ENCODE assay signal across 32 mouse cellular contexts in the genomic region with DNA sequence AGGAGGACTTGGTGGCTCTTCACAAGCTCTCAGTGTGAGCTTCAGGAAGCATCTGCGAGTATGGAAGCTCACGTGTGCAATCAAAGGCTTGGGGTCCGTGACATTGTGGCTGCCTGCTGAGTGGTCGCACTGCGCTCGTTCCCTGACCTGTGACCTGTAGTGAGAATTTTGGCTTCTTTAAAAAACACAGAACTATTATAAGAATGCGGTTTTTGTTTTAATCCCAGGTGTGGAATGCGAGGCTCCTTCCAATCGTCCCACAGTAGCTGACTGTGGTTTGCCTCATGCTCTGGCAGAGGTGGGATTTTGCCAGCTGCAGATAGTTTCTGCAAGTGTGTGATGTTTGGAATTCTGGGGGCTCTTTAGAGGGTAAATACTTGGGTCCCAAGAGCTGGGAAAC. TPM values are rescaled to one million over a fixed set of nuclear protein-coding genes. Genes with fewer than 3 reads are reported as not detected.
DNase-seq lines count a peak whose midpoint lies in the region; ATAC-seq and TF ChIP-seq lines count a peak whose summit lies in the region.
"Had no signal": no experiment of that assay in that cellular context is flagged by ENCODE, and none has a peak within 500 bp of the region (broad histone marks: within the 10 kb centered on the region; RNA-seq: fewer than 3 reads in every experiment).

No protein-coding gene starts in this region.

- no peaks in the 10 kb centered on the region for H3K36me3 ChIP-seq in liver, adult 2 months (ENCODE audit: control insufficient read depth, insufficient read depth, low read length)
- H3K36me3 ChIP-seq in liver, embryonic 14.5 days (replicated peaks; ENCODE audit: control insufficient read depth, insufficient read depth, low read depth) = no peaks in the 10 kb centered on the region
- H3K36me3 ChIP-seq in myocyte (ENCODE audit: control insufficient read depth, insufficient read depth) = no peaks in the 10 kb centered on the region
- H3K36me3 ChIP-seq: embryonic facial prominence, embryonic 12.5 days; forebrain, embryonic 15.5 days; G1E; heart, embryonic 13.5 days; hindbrain, embryonic 15.5 days; limb, embryonic 12.5 days; midbrain, embryonic 10.5 days; midbrain, embryonic 15.5 days had no signal

- DNase-seq in liver, adult 2 months (ENCODE audit: extremely low read depth, low read depth, low spot score) = no peak
- no peak for DNase-seq in liver
- no peak for DNase-seq in liver, embryonic 14.5 days (ENCODE audit: low read depth in 3 of 3, low spot score in 3 of 3)
- no peak for DNase-seq in lung, adult 2 months
- no peak for DNase-seq in frontal cortex, postnatal 25 days (ENCODE audit: low spot score in 2 of 2)
- DNase-seq in layer of hippocampus, postnatal 10 days (ENCODE audit: low spot score in 2 of 2) = no peak
- DNase-seq: adrenal gland, postnatal 14 days; cerebellum, adult 11-12 months; cerebellum, adult 9-11 months; embryo, embryonic 11 days; gastrocnemius, postnatal 10 days; heart, postnatal 10 days; kidney, adult 18-20 months; kidney, postnatal 36 days; lung, embryonic 14.5 days; lung, postnatal 14 days; right cerebral cortex, postnatal 25 days; spleen, adult 18-20 months; thymus, postnatal 14 days had no signal

- H3K4me2 ChIP-seq in liver, embryonic 14.5 days (ENCODE audit: low read depth) = peak overlapping the region; percentile 81; the same call in 1 of the 2 replicates
- H3K4me2 ChIP-seq in myocyte (ENCODE audit: low read depth) = peak overlapping the region; percentile 38
- H3K4me2 ChIP-seq: embryonic facial prominence, embryonic 12.5 days; forebrain, embryonic 15.5 days; heart, embryonic 13.5 days; hindbrain, embryonic 15.5 days; limb, embryonic 12.5 days; lung, embryonic 14.5 days; midbrain, embryonic 15.5 days had no signal

- TF ChIP-seq EP300 in liver, embryonic 14.5 days (IDR thresholded peaks at IDR 0.05; ENCODE audit: low read depth) = no peak

- H3K9ac ChIP-seq in liver, adult 2 months (ENCODE audit: low read depth, low read length) = no peak overlapping the region
- H3K9ac ChIP-seq in liver, embryonic 14.5 days (replicated peaks) = peak overlapping the region; percentile 46
- H3K9ac ChIP-seq: embryonic facial prominence, embryonic 12.5 days; forebrain, embryonic 15.5 days; heart, embryonic 13.5 days; hindbrain, embryonic 15.5 days; limb, embryonic 12.5 days; lung, embryonic 14.5 days; midbrain, embryonic 15.5 days had no signal

- H3K79me2 ChIP-seq in liver, adult 2 months (ENCODE audit: control insufficient read depth, insufficient read depth, low read length) = no peaks in the 10 kb centered on the region
- H3K79me2 ChIP-seq in myocyte (ENCODE audit: control insufficient read depth, insufficient read depth) = no peaks in the 10 kb centered on the region

- no peak overlapping the region for H3K4me3 ChIP-seq in liver, adult 2 months (ENCODE audit: insufficient read depth, low read depth, low read length)
- no peak overlapping the region for H3K4me3 ChIP-seq in brown adipose tissue, adult 24 weeks (ENCODE audit: insufficient read depth, low read depth, low read length)
- no peak overlapping the region for H3K4me3 ChIP-seq in liver, embryonic 14.5 days (ENCODE audit: insufficient read depth in 1 of 2, low read depth in 2 of 2, low read length in 2 of 2)
- H3K4me3 ChIP-seq in myocyte = no peak overlapping the region
- H3K4me3 ChIP-seq in lung, adult 2 months (replicated peaks; ENCODE audit: extremely low read depth, low read depth, low read length) = no peak overlapping the region
- H3K4me3 ChIP-seq: embryonic facial prominence, embryonic 12.5 days; forebrain, embryonic 15.5 days; heart, embryonic 13.5 days; hindbrain, embryonic 15.5 days; layer of hippocampus, adult 2 months; left cerebral cortex, adult 2 months; limb, embryonic 12.5 days; midbrain, embryonic 10.5 days; midbrain, embryonic 15.5 days had no signal

- no peaks in the 10 kb centered on the region for H3K27me3 ChIP-seq in liver, adult 2 months (ENCODE audit: control insufficient read depth, insufficient read depth, low read length)
- 0 out of 2 replicates have a peak, but pooled peaks cover 2% of the 10 kb centered on the region for H3K27me3 ChIP-seq in liver, embryonic 14.5 days (ENCODE audit: control insufficient read depth, insufficient read depth, low read length)
- no peaks in the 10 kb centered on the region for H3K27me3 ChIP-seq in myocyte (ENCODE audit: control insufficient read depth, insufficient read depth, insufficient read length)
- H3K27me3 ChIP-seq: embryonic facial prominence, embryonic 12.5 days; forebrain, embryonic 15.5 days; heart, embryonic 13.5 days; hindbrain, embryonic 15.5 days; limb, embryonic 12.5 days; midbrain, embryonic 15.5 days; Patski had no signal

- no peaks in the 10 kb centered on the region for H3K9me3 ChIP-seq in liver, embryonic 14.5 days (ENCODE audit: control insufficient read depth, low read length)
- H3K9me3 ChIP-seq: embryonic facial prominence, embryonic 12.5 days; forebrain, embryonic 15.5 days; G1E; heart, embryonic 13.5 days; hindbrain, embryonic 15.5 days; limb, embryonic 12.5 days; midbrain, embryonic 10.5 days; midbrain, embryonic 15.5 days had no signal

- no peak overlapping the region for H3ac ChIP-seq in myocyte (ENCODE audit: control insufficient read depth, insufficient read length)

- peaks cover 16% of the 10 kb centered on the region for H3K4me1 ChIP-seq in liver, adult 2 months (ENCODE audit: control insufficient read depth, insufficient read depth, low read length)
- H3K4me1 ChIP-seq in brown adipose tissue, adult 24 weeks (ENCODE audit: control insufficient read depth, insufficient read depth, insufficient read length, low read length) = peaks cover 42% of the 10 kb centered on the region
- peaks cover 53 to 54% of the 10 kb centered on the region in 2 experiments for H3K4me1 ChIP-seq in liver, embryonic 14.5 days (replicated peaks; ENCODE audit: control insufficient read depth in 2 of 2, insufficient read depth in 2 of 2, low read length in 1 of 2)
- H3K4me1 ChIP-seq in lung, adult 2 months (ENCODE audit: control insufficient read depth, insufficient read depth, low read length) = peaks cover 7% of the 10 kb centered on the region; the same call in 1 of the 2 replicates
- H3K4me1 ChIP-seq: embryonic facial prominence, embryonic 12.5 days; forebrain, embryonic 15.5 days; hindbrain, embryonic 15.5 days; limb, embryonic 12.5 days; midbrain, embryonic 15.5 days had no signal

- TF ChIP-seq CTCF in liver, adult 2 months (IDR thresholded peaks at IDR 0.05; ENCODE audit: low read depth, low read length) = no peak
- TF ChIP-seq CTCF in liver, embryonic 14.5 days (IDR thresholded peaks at IDR 0.05; ENCODE audit: low read depth) = no peak
- TF ChIP-seq CTCF in lung, adult 2 months (IDR thresholded peaks at IDR 0.05; ENCODE audit: insufficient read depth, low read length) = no peak

- no peak for TF ChIP-seq POLR2A in liver, adult 2 months (IDR thresholded peaks at IDR 0.05; ENCODE audit: extremely low read depth, insufficient read depth, low read length)
- no peak for TF ChIP-seq POLR2A in myocyte (IDR thresholded peaks at IDR 0.05; ENCODE audit: insufficient read length, low read depth)
- no peak for TF ChIP-seq POLR2A in lung, adult 2 months (IDR thresholded peaks at IDR 0.05; ENCODE audit: borderline replicate concordance, extremely low read depth, low read depth, low read length)

- peak overlapping the region; percentile 68 for H3K27ac ChIP-seq in liver, adult 2 months (replicated peaks; ENCODE audit: insufficient read depth, low read depth, low read length)
- H3K27ac ChIP-seq in brown adipose tissue, adult 24 weeks (replicated peaks; ENCODE audit: low read depth, low read length) = peak overlapping the region; percentile 98
- H3K27ac ChIP-seq in liver, embryonic 14.5 days = peak overlapping the region; percentile 50
- H3K27ac ChIP-seq: embryonic facial prominence, embryonic 12.5 days; forebrain, embryonic 15.5 days; hindbrain, embryonic 15.5 days; layer of hippocampus, adult 2 months; left cerebral cortex, adult 2 months; limb, embryonic 12.5 days; midbrain, embryonic 10.5 days; midbrain, embryonic 15.5 days had no signal

- WGBS in liver, adult 2 months = 92% methylated on average over 9 of the region's 9 CpGs
- 85% methylated on average over 9 of the region's 9 CpGs for WGBS in liver, embryonic 14.5 days (ENCODE audit: insufficient replicate concordance)
- 67% methylated on average over 9 of the region's 9 CpGs for WGBS in lung, adult 2 months

- no peak for ATAC-seq in liver, embryonic 14.5 days (ENCODE audit: insufficient read depth)
- ATAC-seq: forebrain, embryonic 15.5 days; midbrain, embryonic 15.5 days had no signal

TF ChIP-seq in myocyte, 11 proteins besides CTCF, POLR2A, EP300 and RAD21:
- TF ChIP-seq MYOD1 (IDR thresholded peaks at IDR 0.05; ENCODE audit: control insufficient read depth in 1 of 3, insufficient read length in 2 of 3, low read depth in 2 of 3) (peak in 1 of 3 experiments; percentile 18), USF1 (IDR thresholded peaks at IDR 0.05; ENCODE audit: low read depth) (no peak)

RNA-seq across cellular contexts. Expression of a gene that starts 25.1 kb away (rescaled TPM):
- total RNA-seq in liver, adult 2 months (2014; rRNA removed) = 12.9 and 15.7 TPM in 2 replicates
- polyA plus RNA-seq in liver, adult 2 months (2012; rRNA removed) = 16.5 and 19.4 TPM in 2 replicates
- polyA plus RNA-seq in brown adipose tissue, adult 24 weeks (2012; ENCODE audit: insufficient read depth, insufficient read length, missing spikeins) = 12.0 and 17.0 TPM in 2 replicates
- polyA plus RNA-seq in liver, embryonic 14.5 days (2012; rRNA removed) = 10.6 and 10.9 TPM in 2 replicates
- polyA plus RNA-seq in liver, embryonic 14.5 days (2014; fragmentation: Nextera tagmentation; extraction: Ambion mirVana) = 11.9 and 14.4 TPM in 2 replicates
- polyA plus RNA-seq in myocyte (2012; fragmentation: generic; extraction: Trizol) = 20.3 TPM
- polyA plus RNA-seq in lung, adult 2 months (2012; rRNA removed) = 25.7 and 33.4 TPM in 2 replicates
- 10 to 100 TPM; 18.0 to 19.8 TPM for total RNA-seq in layer of hippocampus, postnatal 10 days (2021)

RNA-seq across cellular contexts. Expression of a gene that starts 27.5 kb away (rescaled TPM):
- total RNA-seq in liver, adult 2 months (2014; rRNA removed) = 26.6 and 31.5 TPM in 2 replicates
- 11.5 and 12.7 TPM in 2 replicates for polyA plus RNA-seq in liver, adult 2 months (2012; rRNA removed)
- 62.7 and 65.5 TPM in 2 replicates for polyA plus RNA-seq in brown adipose tissue, adult 24 weeks (2012; ENCODE audit: insufficient read depth, insufficient read length, missing spikeins)
- 13.9 and 16.2 TPM in 2 replicates for polyA plus RNA-seq in liver, embryonic 14.5 days (2012; rRNA removed)
- 22.7 and 24.1 TPM in 2 replicates for polyA plus RNA-seq in liver, embryonic 14.5 days (2014; fragmentation: Nextera tagmentation; extraction: Ambion mirVana)
- polyA plus RNA-seq in myocyte (2012; fragmentation: generic; extraction: Trizol) = 12.3 TPM
- polyA plus RNA-seq in lung, adult 2 months (2012; rRNA removed) = 14.4 and 23.3 TPM in 2 replicates
- total RNA-seq in layer of hippocampus, postnatal 10 days (2021) = 100 to 1,000 TPM in 1 of 2 experiments, 10 to 100 TPM in 1; 99.8 to 117 TPM
